Mouse (Mus musculus) heart, postnatal 14 days (tissue): ENCODE data around the gene Por. TPM values are rescaled to one million over a fixed set of nuclear protein-coding genes. Genes with fewer than 3 reads are reported as not detected.

Source experiments
- DNase-seq, 2 experiments: peaks; one replicate each; pipeline ENCODE4 v3.0.0; 2021 to 2022
- intact Hi-C: fragments of 180-260 bp; cut with DNase I; formaldehyde crosslinking; loops from one replicate; pipeline ENCODE4 v1.15.1; 2025
- long read RNA-seq, 2 experiments: library from polyadenylated mRNA; stranded (forward); transcript quantifications; one replicate each; pipeline ENCODE4 v2.0.0; 2021
- total RNA-seq, 2 experiments: library from RNA; stranded (reverse); gene quantifications; 2 replicates each; pipeline ENCODE4 v1.2.3; 2021

Gene Por
- total RNA-seq: 10 to 100 TPM; 56.2 to 57.7 TPM
- long read RNA-seq, experiment 1, transcript Por-201 (16 exons, 2,636 nt): major isoform, 45 of 71 reads
- long read RNA-seq, experiment 1, partial matches to known transcripts: 21 of 71 reads
- long read RNA-seq, experiment 1, other reads (novel, unspliced or antisense): 5 of 71 reads
- long read RNA-seq, experiment 2, transcript Por-201 (16 exons, 2,636 nt): major isoform, 43 of 60 reads
- long read RNA-seq, experiment 2, partial matches to known transcripts: 11 of 60 reads
- long read RNA-seq, experiment 2, other reads (novel, unspliced or antisense): 6 of 60 reads

GRCm38 (mm10) chr5:135669741-135670275 is at the start of gene Por:
Gene Por (plus strand): TSS chr5:135670033.
- intact Hi-C loops: no loop called here
- no peak for DNase-seq

- no peak for DNase-seq
- intact Hi-C loops: no loop called here
Observed at GRCm38 (mm10) chr5:135620526-135620925, 49.3 kb upstream of the Por start.

GRCm38 (mm10) chr5:135621725-135622124 is 48.1 kb upstream of the Por start:
- intact Hi-C loops: no loop called here
- DNase-seq: no peak

DNA sequence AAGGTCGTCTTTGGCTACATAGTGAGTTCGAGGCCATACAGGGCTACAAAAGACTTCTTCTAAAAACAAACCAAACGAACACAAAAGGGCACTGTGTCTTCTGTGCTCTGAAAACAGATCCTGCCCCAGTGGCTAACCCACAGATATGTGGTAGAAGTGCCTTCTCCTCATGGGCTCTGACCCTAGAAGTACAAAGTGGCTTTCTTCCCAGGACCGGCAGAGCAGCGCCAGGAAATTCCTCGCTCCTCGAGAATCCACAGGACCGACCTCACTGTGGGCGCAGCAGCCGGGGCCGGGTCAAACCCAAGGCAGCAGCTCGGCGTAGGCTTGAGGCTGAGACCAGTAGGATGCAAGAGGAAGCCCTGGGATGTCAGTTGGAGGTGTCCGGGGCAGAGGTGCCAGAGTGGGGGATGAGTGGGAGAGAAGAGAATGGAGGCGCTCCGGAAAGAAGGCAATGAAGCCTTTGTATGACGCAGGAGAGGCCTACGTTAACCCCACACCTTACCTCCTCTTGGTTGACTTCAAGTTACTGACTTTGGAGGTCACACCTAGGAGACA is 46.7 kb upstream of the Por start:
- no peak for DNase-seq
- intact Hi-C loops: no loop called here

DNA sequence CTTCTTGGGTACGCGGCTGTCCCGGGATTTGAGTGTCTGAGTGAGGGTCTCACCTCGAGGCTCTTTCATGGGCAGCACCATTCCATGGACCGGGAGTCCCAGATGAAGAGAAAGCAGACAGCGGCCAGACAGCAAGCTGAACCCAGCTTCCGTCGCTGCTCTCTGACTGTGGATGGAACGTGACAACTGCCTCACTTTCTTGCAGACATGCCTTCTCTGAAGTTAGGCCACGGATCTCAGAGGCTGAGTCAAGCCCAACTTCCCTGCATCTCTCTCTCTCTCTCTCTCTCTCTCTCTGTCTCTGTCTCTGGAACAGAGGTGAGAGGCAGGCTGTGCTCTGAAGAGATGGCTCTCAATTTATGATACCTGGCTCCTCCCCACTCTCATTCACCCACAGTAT is 40.9 kb upstream of the Por start:
- DNase-seq: no peak
- intact Hi-C loops: no loop called here

DNA sequence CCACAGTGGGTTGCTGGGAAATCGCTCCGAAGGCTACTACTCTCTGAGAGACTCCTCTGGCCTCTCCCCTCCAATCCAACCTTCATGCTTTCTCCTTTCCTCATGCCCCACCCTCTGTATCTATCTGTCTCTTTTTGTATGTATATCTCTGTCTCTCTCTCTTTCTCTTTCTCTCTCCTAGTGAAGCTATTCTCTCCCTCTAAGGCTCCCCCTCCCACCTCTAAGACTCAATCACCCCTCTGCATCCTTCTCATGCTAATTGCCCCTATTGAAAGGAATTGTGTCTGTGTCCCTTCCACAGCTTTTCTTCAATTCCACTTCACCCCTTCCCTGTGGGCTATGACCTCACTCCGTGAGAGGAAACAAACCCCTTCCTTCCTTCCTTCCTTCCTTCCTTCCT is 40.4 kb upstream of the Por start:
- intact Hi-C loops: no loop called here
- no peak for DNase-seq

GRCm38 (mm10) chr5:135630598-135630997 is 39.2 kb upstream of the Por start:
- DNase-seq: peak; percentile 59 to 78
- intact Hi-C loops: loop anchor here (5.0 kb wide), 3 partner anchors 57 to 132 kb away; no protein-coding TSS in a partner anchor

- intact Hi-C loops: loop anchor here (5.0 kb wide), 3 partner anchors 55 to 130 kb away; no protein-coding TSS in a partner anchor
Observed at GRCm38 (mm10) chr5:135632117-135632796, 37.6 kb upstream of the Por start, which contains the start of gene Rhbdd2. Gene Rhbdd2 (plus strand): TSS chr5:135632618.

GRCm38 (mm10) chr5:135632797-135633144 is 37.1 kb upstream of the Por start:
- DNase-seq: no peak
- intact Hi-C loops: loop anchor here (5.0 kb wide), 3 partner anchors 55 to 130 kb away; no protein-coding TSS in a partner anchor

More at GRCm38 (mm10) chr5:135632117-135632796, 37.6 kb upstream of the Por start, which contains the start of gene Rhbdd2:
- DNase-seq: peak; percentile 97 to 98

DNA sequence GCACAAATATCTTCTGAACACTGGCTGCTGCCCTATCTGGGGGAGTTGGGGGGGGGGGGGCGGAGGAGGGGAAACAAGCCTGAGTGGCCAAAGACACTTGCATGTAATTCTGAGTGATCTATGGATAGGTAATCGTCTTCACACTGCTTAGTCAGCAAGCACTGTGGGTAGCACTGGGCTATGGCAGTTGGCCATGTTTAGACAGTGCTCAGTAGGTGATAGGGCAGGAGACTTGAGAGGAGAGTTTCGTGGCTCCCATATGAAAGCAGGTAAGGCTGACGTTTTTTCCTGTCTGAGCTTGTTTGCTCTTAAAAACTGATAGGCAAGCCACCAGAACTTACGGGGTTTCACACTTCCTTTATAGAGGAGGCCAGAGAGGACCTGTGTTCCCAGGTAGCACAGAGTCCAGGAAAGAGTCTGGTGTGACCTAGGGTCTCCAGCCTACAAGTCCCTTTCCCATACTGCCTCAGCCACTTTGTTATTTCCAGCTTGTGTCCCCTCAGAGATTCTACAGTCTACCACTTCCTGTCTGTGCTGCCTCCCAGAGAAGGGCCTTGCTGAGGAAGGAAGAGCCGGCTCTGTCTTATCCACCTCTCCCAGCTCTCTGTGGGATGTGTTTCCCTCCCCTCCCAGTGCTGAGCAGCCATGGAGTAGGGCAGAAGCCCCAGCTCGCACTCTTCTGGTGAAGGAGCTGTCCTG is 29.9 kb upstream of the Por start:
- no peak for DNase-seq
- intact Hi-C loops: no loop called here

GRCm38 (mm10) chr5:135640459-135640789 is 29.4 kb upstream of the Por start:
- DNase-seq: no peak
- intact Hi-C loops: no loop called here

- DNase-seq: no peak
- intact Hi-C loops: no loop called here
Observed at GRCm38 (mm10) chr5:135641028-135641427, 28.8 kb upstream of the Por start.

GRCm38 (mm10) chr5:135642686-135643551 is 26.9 kb upstream of the Por start:
- DNase-seq: no peak
- intact Hi-C loops: no loop called here

- no peak for DNase-seq
- intact Hi-C loops: no loop called here
Observed at GRCm38 (mm10) chr5:135643552-135643842, 26.3 kb upstream of the Por start.

DNA sequence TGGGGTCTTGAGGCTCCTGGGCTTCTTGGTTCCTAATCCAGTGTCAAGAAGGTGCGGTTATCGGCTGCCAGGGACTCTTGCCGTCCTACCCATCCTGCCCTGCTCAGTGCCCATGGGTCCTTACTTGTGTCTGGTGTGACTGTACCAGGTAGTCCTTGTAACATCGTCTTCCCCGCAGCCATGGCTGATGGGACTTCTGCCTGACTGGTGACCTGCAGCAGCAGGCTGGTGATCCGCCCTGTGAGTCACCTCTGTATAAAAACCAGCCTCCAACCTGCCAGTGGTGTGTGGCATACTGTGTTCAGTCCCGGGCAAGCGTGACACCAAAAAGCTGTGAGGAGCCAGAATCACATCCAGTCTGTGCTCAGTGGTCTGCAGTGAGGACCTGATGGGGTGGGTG is 26.0 kb upstream of the Por start:
- DNase-seq: no peak
- intact Hi-C loops: no loop called here

- intact Hi-C loops: no loop called here
- no peak for DNase-seq
Observed at GRCm38 (mm10) chr5:135645330-135645729, 24.5 kb upstream of the Por start.

GRCm38 (mm10) chr5:135646038-135646437 is 23.8 kb upstream of the Por start:
- DNase-seq: no peak
- intact Hi-C loops: no loop called here

DNA sequence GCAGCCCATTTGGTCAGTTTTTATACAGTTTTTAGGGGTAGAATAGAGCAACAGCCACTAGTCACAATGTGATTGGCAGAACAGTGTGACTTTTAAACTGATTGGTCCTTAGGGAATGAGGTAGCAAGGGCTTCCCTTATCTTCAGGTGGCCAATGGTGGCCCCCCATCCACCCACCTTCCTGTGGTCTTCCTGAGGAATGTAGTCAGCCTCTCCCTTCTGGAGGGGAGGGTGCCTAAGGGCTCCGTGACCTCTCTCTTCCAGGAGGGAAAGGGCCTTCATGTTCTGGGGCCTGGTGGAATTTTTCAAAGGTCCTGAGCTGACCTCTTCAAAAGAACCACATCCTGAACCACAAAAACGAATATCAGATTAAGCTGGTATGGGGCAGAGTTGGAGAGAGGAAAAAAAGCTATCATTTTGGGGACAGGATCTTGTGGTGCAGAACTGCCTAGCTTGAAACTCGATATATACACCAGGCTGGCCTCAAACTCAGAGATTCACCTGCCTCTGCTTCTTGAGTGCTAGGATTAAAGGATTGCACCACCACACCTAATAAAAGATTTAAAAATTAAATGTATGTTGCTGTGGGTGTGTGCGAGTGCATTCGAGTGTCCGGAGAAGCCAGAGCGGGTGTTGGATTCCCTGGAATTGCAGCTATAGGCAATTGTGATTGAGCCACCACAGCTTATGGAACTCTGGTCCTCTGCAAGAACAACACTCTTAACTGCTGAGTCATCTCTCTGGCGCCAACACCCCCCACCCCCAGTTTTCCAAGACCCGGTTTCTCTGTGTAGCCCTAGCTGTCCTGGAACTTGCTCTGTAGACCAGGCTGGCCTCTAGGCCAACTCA is 21.1 kb upstream of the Por start:
- intact Hi-C loops: no loop called here
- DNase-seq: no peak

DNA sequence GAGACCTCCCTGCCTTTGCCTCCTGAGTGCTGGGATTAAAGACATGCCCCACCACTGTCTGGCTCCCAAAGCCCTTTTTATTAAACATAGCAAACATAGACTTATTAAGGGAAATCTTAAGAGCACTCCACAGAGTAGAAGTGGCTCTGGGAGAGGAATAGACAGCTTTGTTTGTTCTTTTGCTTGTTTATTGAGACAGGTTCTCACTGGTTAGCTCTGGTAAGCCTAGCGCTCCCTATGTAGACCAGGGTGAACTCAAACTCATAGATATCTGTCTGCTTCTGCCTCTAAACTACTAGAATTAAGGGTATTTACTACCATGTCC is 20.6 kb upstream of the Por start:
- intact Hi-C loops: no loop called here
- no peak for DNase-seq
